Comparison of ENCODE assay signal across 8 mouse cellular contexts in the genomic region with DNA sequence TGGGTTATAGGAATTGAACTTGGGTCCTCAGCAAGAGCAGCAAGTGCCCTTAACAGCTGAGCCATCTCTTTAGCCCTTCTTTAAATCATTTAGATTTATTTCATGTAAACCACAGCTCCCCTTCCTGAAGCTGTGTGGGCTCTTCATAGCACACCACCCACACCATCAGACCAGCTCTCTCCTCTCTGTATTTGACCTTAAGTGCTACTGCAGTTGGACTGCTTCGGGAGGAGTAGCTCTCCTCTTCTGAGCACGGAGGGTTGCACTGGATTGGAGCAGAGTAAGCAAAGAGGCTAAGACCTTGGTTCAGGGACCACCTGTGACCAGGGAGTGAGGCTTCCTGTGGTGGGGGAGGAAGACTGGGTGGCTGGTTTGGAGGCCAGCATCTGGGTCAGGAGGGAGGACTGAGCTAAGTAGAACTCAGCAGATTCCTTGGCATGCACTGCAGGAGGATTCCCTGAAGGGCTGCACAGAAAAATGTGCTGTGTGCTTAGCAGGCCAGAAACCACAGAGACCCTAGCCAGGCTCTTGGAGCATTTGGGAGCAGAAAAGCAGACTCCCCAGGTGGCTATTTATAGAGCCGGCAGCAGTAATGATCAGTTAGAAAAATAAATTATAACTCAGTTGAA.
DNase-seq lines count a peak whose midpoint lies in the region; ATAC-seq and TF ChIP-seq lines count a peak whose summit lies in the region.

No protein-coding gene starts in this region.

- no peak overlapping the region for H3K4me2 ChIP-seq in lung, embryonic 14.5 days

- intact Hi-C loops in heart, postnatal 25 days (cut with DNase I) = no loop called here
- intact Hi-C loops in left cerebral cortex, postnatal 4 days (cut with DNase I) = no loop called here

- H3K4me3 ChIP-seq in lung, embryonic 14.5 days (ENCODE audit: low read depth, low read length) = no peak overlapping the region

- WGBS in lung, embryonic 14.5 days = 34% methylated on average over 3 of the region's 3 CpGs

- no peaks in the 10 kb centered on the region for H3K27me3 ChIP-seq in lung, embryonic 14.5 days (ENCODE audit: insufficient read depth, low read length)

- TF ChIP-seq CTCF in lung, embryonic 14.5 days (IDR thresholded peaks at IDR 0.05; ENCODE audit: low read depth) = no peak

- DNase-seq in adrenal gland, postnatal 14 days = peak; percentile 25
- no peak for DNase-seq in adrenal gland, adult 8-10 months
- peak; percentile 60 for DNase-seq in lung, embryonic 14.5 days
- no peak for DNase-seq in lung, adult 18-20 months
- DNase-seq in heart, postnatal 25 days (ENCODE audit: low spot score) = peak; percentile 12
- DNase-seq in skeletal muscle tissue, adult 2 months (ENCODE audit: low read depth, low spot score) = peak; percentile 48
- no peak for DNase-seq in left cerebral cortex, postnatal 4 days
- DNase-seq in spleen, adult 12 weeks (ENCODE audit: low spot score) = no peak

- peak overlapping the region; percentile 6 for H3K27ac ChIP-seq in lung, embryonic 14.5 days (ENCODE audit: low read depth)

- H3K36me3 ChIP-seq in lung, embryonic 14.5 days (ENCODE audit: insufficient read depth) = no peaks in the 10 kb centered on the region

- H3K9me3 ChIP-seq in lung, embryonic 14.5 days (ENCODE audit: low read depth, low read length) = no peaks in the 10 kb centered on the region

- peak; percentile 62; the same call in 1 of the 2 replicates for ATAC-seq in lung, embryonic 14.5 days (ENCODE audit: insufficient read depth)

- H3K4me1 ChIP-seq in lung, embryonic 14.5 days (ENCODE audit: insufficient read depth) = peaks cover 4% of the 10 kb centered on the region; the same call in 1 of the 2 replicates

- H3K9ac ChIP-seq in lung, embryonic 14.5 days = no peak overlapping the region

Comparison
In these comparisons a context has a peak if more than half of its experiments do, and no peak if none do; other contexts are left out.
1. DNase-seq: peak in adrenal gland, postnatal 14 days (single experiment), lung, embryonic 14.5 days (single experiment), heart, postnatal 25 days (single experiment) and skeletal muscle tissue, adult 2 months (single experiment); none in adrenal gland, adult 8-10 months (single experiment), lung, adult 18-20 months (0 of 2), left cerebral cortex, postnatal 4 days (single experiment) and spleen, adult 12 weeks (single experiment).